Mouse (Mus musculus): ENCODE measurements around the gene Acot8. TPM values are rescaled to one million over a fixed set of nuclear protein-coding genes. Genes with fewer than 3 reads are reported as not detected.

Gene Acot8
- polyA plus RNA-seq, 1 experiment from 2014 or later: 19.6 TPM

DNA sequence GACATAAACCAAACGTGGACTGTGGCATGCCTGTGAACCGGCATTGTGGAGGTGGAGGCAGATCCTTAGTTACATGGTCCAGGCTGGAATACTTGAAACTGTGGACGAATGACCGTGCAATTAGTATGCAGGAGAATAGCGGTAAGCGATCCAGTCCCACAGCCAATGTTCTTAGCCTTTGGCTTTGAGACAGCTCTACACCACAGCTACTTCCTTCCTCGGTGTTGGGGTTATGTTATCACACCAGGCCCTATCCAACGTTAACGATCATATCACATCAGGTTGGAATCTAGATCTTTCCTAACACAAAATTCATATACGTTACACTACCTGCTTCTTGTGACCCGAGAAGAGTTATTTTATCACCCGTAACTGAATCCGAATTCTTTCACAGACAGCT is 59.7 kb downstream of the Acot8 start:
- H3K27ac ChIP-seq (ENCODE audit: low read length): no peak overlapping the region
- peak overlapping the region; percentile 91 for H3K4me2 ChIP-seq (ENCODE audit: low read length)
- no peaks in the 10 kb centered on the region for H3K9me3 ChIP-seq (replicated peaks; ENCODE audit: control insufficient read depth, low read length, poor library complexity, severe bottlenecking)
- peak overlapping the region; percentile 90 for H3K4me3 ChIP-seq (ENCODE audit: low read depth, low read length)
- H3K9ac ChIP-seq (ENCODE audit: low read depth, low read length): peak overlapping the region; percentile 93
- 77% methylated on average over 13 of the region's 13 CpGs for WGBS
- H3K36me3 ChIP-seq (ENCODE audit: control insufficient read depth, insufficient read depth, low read length): no peaks in the 10 kb centered on the region
- no peaks in the 10 kb centered on the region for H3K27me3 ChIP-seq (ENCODE audit: control insufficient read depth, insufficient read depth, low read depth, low read length)
- no peak for ATAC-seq
- peaks cover 26% of the 10 kb centered on the region for H3K4me1 ChIP-seq (ENCODE audit: control insufficient read depth, insufficient read depth, low read length)

Other genes starting within 250 kb of the Acot8 start
- gene Wfdc2, start 242.5 kb downstream of the Acot8 start, polyA plus RNA-seq (2015; fragmentation: Nextera tagmentation; extraction: Ambion mirVana): 2.3 and 2.5 TPM in 2 replicates
- not detected in 2 replicates for gene Spint3, start 231.4 kb downstream of the Acot8 start, polyA plus RNA-seq (2015; fragmentation: Nextera tagmentation; extraction: Ambion mirVana)
- not detected in 2 replicates for gene Wfdc6a, start 219.4 kb downstream of the Acot8 start, polyA plus RNA-seq (2015; fragmentation: Nextera tagmentation; extraction: Ambion mirVana)
- gene Eppin, start 211.3 kb downstream of the Acot8 start, polyA plus RNA-seq (2015; fragmentation: Nextera tagmentation; extraction: Ambion mirVana): not detected in 2 replicates
- gene Wfdc6b, start 191.4 kb downstream of the Acot8 start, polyA plus RNA-seq (2015; fragmentation: Nextera tagmentation; extraction: Ambion mirVana): not detected in 2 replicates
- gene Wfdc8, start 191.3 kb downstream of the Acot8 start, polyA plus RNA-seq (2015; fragmentation: Nextera tagmentation; extraction: Ambion mirVana): not detected in 2 replicates
- gene Wfdc16, start 166.1 kb downstream of the Acot8 start, polyA plus RNA-seq (2015; fragmentation: Nextera tagmentation; extraction: Ambion mirVana): not detected in 2 replicates
- gene Wfdc10, start 148.8 kb downstream of the Acot8 start, polyA plus RNA-seq (2015; fragmentation: Nextera tagmentation; extraction: Ambion mirVana): not detected in 2 replicates
- gene Wfdc9, start 148.3 kb downstream of the Acot8 start, polyA plus RNA-seq (2015; fragmentation: Nextera tagmentation; extraction: Ambion mirVana): not detected in 2 replicates
- gene Wfdc11, start 130.8 kb downstream of the Acot8 start, polyA plus RNA-seq (2015; fragmentation: Nextera tagmentation; extraction: Ambion mirVana): not detected in 2 replicates
- gene Wfdc13, start 119.8 kb downstream of the Acot8 start, polyA plus RNA-seq (2015; fragmentation: Nextera tagmentation; extraction: Ambion mirVana): not detected in 2 replicates
- not detected in 2 replicates for gene Spint4, start 106.4 kb downstream of the Acot8 start, polyA plus RNA-seq (2015; fragmentation: Nextera tagmentation; extraction: Ambion mirVana)
- gene Spint5, start 89.6 kb downstream of the Acot8 start, polyA plus RNA-seq (2015; fragmentation: Nextera tagmentation; extraction: Ambion mirVana): not detected in 2 replicates
- 1.5 and 1.7 TPM in 2 replicates for gene Wfdc3, start 59.0 kb downstream of the Acot8 start, polyA plus RNA-seq (2015; fragmentation: Nextera tagmentation; extraction: Ambion mirVana)
- gene Dnttip1, start 58.9 kb downstream of the Acot8 start, polyA plus RNA-seq (2015; fragmentation: Nextera tagmentation; extraction: Ambion mirVana): 55.1 and 58.4 TPM in 2 replicates
- 35.4 and 45.7 TPM in 2 replicates for gene Ube2c, start 35.0 kb downstream of the Acot8 start, polyA plus RNA-seq (2015; fragmentation: Nextera tagmentation; extraction: Ambion mirVana)
- 0.43 TPM in 1 of 2 replicates, not detected in the other for gene Tnnc2, start 24.9 kb downstream of the Acot8 start, polyA plus RNA-seq (2015; fragmentation: Nextera tagmentation; extraction: Ambion mirVana)
- gene Snx21, start 19.1 kb downstream of the Acot8 start, polyA plus RNA-seq (2015; fragmentation: Nextera tagmentation; extraction: Ambion mirVana): 35.3 and 41.4 TPM in 2 replicates
- 17.0 and 17.4 TPM in 2 replicates for gene Zswim3, start 216 bp upstream of the Acot8 start, polyA plus RNA-seq (2015; fragmentation: Nextera tagmentation; extraction: Ambion mirVana)
- gene Zswim1, start 17.8 kb upstream of the Acot8 start, polyA plus RNA-seq (2015; fragmentation: Nextera tagmentation; extraction: Ambion mirVana): 29.5 and 29.9 TPM in 2 replicates
- not detected in 2 replicates for gene Spata25, start 23.7 kb upstream of the Acot8 start, polyA plus RNA-seq (2015; fragmentation: Nextera tagmentation; extraction: Ambion mirVana)
- gene Ctsa, start 28.0 kb upstream of the Acot8 start, polyA plus RNA-seq (2015; fragmentation: Nextera tagmentation; extraction: Ambion mirVana): 95.4 and 95.6 TPM in 2 replicates
- gene Neurl2, start 28.6 kb upstream of the Acot8 start, polyA plus RNA-seq (2015; fragmentation: Nextera tagmentation; extraction: Ambion mirVana): 5.4 and 7.0 TPM in 2 replicates
- gene Pltp, start 52.8 kb upstream of the Acot8 start, polyA plus RNA-seq (2015; fragmentation: Nextera tagmentation; extraction: Ambion mirVana): 83.9 and 84.4 TPM in 2 replicates
- gene Pcif1, start 74.4 kb upstream of the Acot8 start, polyA plus RNA-seq (2015; fragmentation: Nextera tagmentation; extraction: Ambion mirVana): 78.9 and 85.6 TPM in 2 replicates
- 16.2 and 16.9 TPM in 2 replicates for gene Zfp335, start 106.9 kb upstream of the Acot8 start, polyA plus RNA-seq (2015; fragmentation: Nextera tagmentation; extraction: Ambion mirVana)
- 26.7 and 28.0 TPM in 2 replicates for gene Mmp9, start 135.9 kb upstream of the Acot8 start, polyA plus RNA-seq (2015; fragmentation: Nextera tagmentation; extraction: Ambion mirVana)
- 52.8 and 57.7 TPM in 2 replicates for gene Slc12a5, start 155.9 kb upstream of the Acot8 start, polyA plus RNA-seq (2015; fragmentation: Nextera tagmentation; extraction: Ambion mirVana)
- 105 and 129 TPM in 2 replicates for gene Ncoa5, start 230.0 kb upstream of the Acot8 start, polyA plus RNA-seq (2015; fragmentation: Nextera tagmentation; extraction: Ambion mirVana)